Mouse (Mus musculus) lung, postnatal 36 days (tissue): ENCODE results near the gene Cep152.

ENCODE experiments used
- DNase-seq: peaks from one replicate; pipeline ENCODE4 v3.0.0; 2022; ENCODE audit warnings: mixed read lengths

The Cep152 gene

GRCm38 (mm10) chr2:125624837-125625351 lies at the start of gene Cep152:
Cep152 (minus strand) TSS chr2:125625113.
- peak; percentile 99 for DNase-seq

GRCm38 (mm10) chr2:125672957-125673631 lies 48.2 kb upstream of the Cep152 start, which contains the start of gene Eid1:
Eid1 (plus strand) TSS chr2:125673095.
- peak; percentile 84 for DNase-seq

GRCm38 (mm10) chr2:125672568-125672956 lies 47.6 kb upstream of the Cep152 start:
- peak; percentile 15 for DNase-seq

- DNase-seq = peak; percentile 27
Measured at GRCm38 (mm10) chr2:125670846-125671245, 45.9 kb upstream of the Cep152 start.

GRCm38 (mm10) chr2:125667721-125668120 lies 42.8 kb upstream of the Cep152 start:
- DNase-seq = no peak

- peak; percentile 48 for DNase-seq
Measured at GRCm38 (mm10) chr2:125667184-125667583, 42.3 kb upstream of the Cep152 start.

- DNase-seq = no peak
Measured at GRCm38 (mm10) chr2:125666668-125667067, 41.8 kb upstream of the Cep152 start.

- no peak for DNase-seq
Measured at GRCm38 (mm10) chr2:125665909-125666308, 41.0 kb upstream of the Cep152 start.

GRCm38 (mm10) chr2:125665213-125665612 lies 40.3 kb upstream of the Cep152 start:
- no peak for DNase-seq

GRCm38 (mm10) chr2:125662517-125662916 lies 37.6 kb upstream of the Cep152 start:
- no peak for DNase-seq

- no peak for DNase-seq
Measured at GRCm38 (mm10) chr2:125661156-125661555, 36.2 kb upstream of the Cep152 start.

- DNase-seq = no peak
Measured at GRCm38 (mm10) chr2:125660537-125661130, 35.7 kb upstream of the Cep152 start.

GRCm38 (mm10) chr2:125659823-125660536 lies 35.1 kb upstream of the Cep152 start:
- peak; percentile 76 for DNase-seq

GRCm38 (mm10) chr2:125655391-125655790 lies 30.5 kb upstream of the Cep152 start:
- no peak for DNase-seq

- no peak for DNase-seq
Measured at GRCm38 (mm10) chr2:125653286-125653685, 28.4 kb upstream of the Cep152 start.

- no peak for DNase-seq
Measured at GRCm38 (mm10) chr2:125651563-125651962, 26.6 kb upstream of the Cep152 start.

- peak; percentile 24 for DNase-seq
Measured at GRCm38 (mm10) chr2:125650742-125651352, 25.9 kb upstream of the Cep152 start.

- no peak for DNase-seq
Measured at GRCm38 (mm10) chr2:125650038-125650437, 25.1 kb upstream of the Cep152 start.

GRCm38 (mm10) chr2:125644912-125645311 lies 20.0 kb upstream of the Cep152 start:
- no peak for DNase-seq

GRCm38 (mm10) chr2:125637331-125637730 lies 12.4 kb upstream of the Cep152 start:
- DNase-seq = no peak

- DNase-seq = no peak
Measured at GRCm38 (mm10) chr2:125630010-125630409, 5.1 kb upstream of the Cep152 start.

- DNase-seq = no peak
Measured at GRCm38 (mm10) chr2:125628487-125628886, 3.6 kb upstream of the Cep152 start.

- DNase-seq = no peak
Measured at GRCm38 (mm10) chr2:125626536-125626935, 1.6 kb upstream of the Cep152 start.
